In the genomic region with DNA sequence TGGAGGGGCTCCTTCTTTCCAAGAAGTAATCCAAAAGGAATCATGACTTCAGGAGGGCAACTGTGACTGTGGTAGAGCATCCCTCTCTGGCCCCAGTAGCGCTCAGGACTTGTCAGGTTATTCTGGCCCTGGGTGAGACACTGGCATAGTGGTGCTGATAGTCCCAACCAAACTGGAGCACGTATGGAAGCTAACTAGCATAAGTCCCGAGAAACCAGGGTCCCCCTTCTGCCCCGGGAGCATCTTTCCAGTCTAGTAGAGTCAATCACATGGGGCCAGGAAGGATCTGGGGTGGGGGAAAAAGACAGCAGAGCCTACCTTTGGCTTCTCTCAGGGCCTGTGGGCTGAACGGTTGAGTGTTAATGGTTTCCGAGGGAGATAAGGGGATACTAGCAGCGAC, we compare ENCODE assay signal across 9 mouse cellular contexts. TPM values are rescaled to one million over a fixed set of nuclear protein-coding genes. Genes with fewer than 3 reads are reported as not detected.
DNase-seq lines count a peak whose midpoint lies in the region; ATAC-seq and TF ChIP-seq lines count a peak whose summit lies in the region.
"Had no signal": no experiment of that assay in that cellular context is flagged by ENCODE, and none has a peak within 500 bp of the region (broad histone marks: within the 10 kb centered on the region; RNA-seq: fewer than 3 reads in every experiment).

No protein-coding gene starts in this region.

- no peaks in the 10 kb centered on the region for H3K36me3 ChIP-seq in heart, embryonic 10.5 days
- H3K36me3 ChIP-seq in embryonic facial prominence, embryonic 13.5 days = no peaks in the 10 kb centered on the region
- no peaks in the 10 kb centered on the region for H3K36me3 ChIP-seq in hindbrain, postnatal 0 days (ENCODE audit: insufficient read depth, low read length)
- no peaks in the 10 kb centered on the region for H3K36me3 ChIP-seq in midbrain, embryonic 14.5 days (ENCODE audit: control insufficient read depth, insufficient read depth, low read length)

- H3K27me3 ChIP-seq in heart, embryonic 10.5 days (ENCODE audit: insufficient read depth, poor library complexity, severe bottlenecking) = peaks cover 67% of the 10 kb centered on the region
- peaks cover 24% of the 10 kb centered on the region for H3K27me3 ChIP-seq in embryonic facial prominence, embryonic 13.5 days
- H3K27me3 ChIP-seq in hindbrain, postnatal 0 days (ENCODE audit: insufficient read depth, low read length) = no peaks in the 10 kb centered on the region
- H3K27me3 ChIP-seq in midbrain, embryonic 14.5 days (ENCODE audit: control insufficient read depth, insufficient read depth, low read length) = no peaks in the 10 kb centered on the region; the same call in 1 of the 2 replicates

- H3K4me1 ChIP-seq in heart, embryonic 10.5 days = peaks cover 18% of the 10 kb centered on the region
- H3K4me1 ChIP-seq in embryonic facial prominence, embryonic 13.5 days = peaks cover 16% of the 10 kb centered on the region
- peaks cover 7% of the 10 kb centered on the region for H3K4me1 ChIP-seq in hindbrain, postnatal 0 days (ENCODE audit: insufficient read depth, low read length)
- H3K4me1 ChIP-seq in midbrain, embryonic 14.5 days (ENCODE audit: control insufficient read depth, insufficient read depth, low read length) = peaks cover 8% of the 10 kb centered on the region; the same call in 1 of the 2 replicates

- H3K4me3 ChIP-seq in heart, embryonic 10.5 days = peak overlapping the region; percentile 71
- H3K4me3 ChIP-seq in embryonic facial prominence, embryonic 13.5 days = peak overlapping the region; percentile 60
- H3K4me3 ChIP-seq in hindbrain, postnatal 0 days (ENCODE audit: low read length) = peak overlapping the region; percentile 62; the same call in 1 of the 2 replicates
- H3K4me3 ChIP-seq in midbrain, embryonic 14.5 days (replicated peaks; ENCODE audit: low read depth, low read length) = peak overlapping the region; percentile 47; the same call in 1 of the 2 replicates

- no peak for TF ChIP-seq CTCF in hindbrain, postnatal 0 days (IDR thresholded peaks at IDR 0.05; ENCODE audit: low read depth)

- intact Hi-C loops in heart, postnatal 25 days (cut with DNase I) = no loop called here

- no peaks in the 10 kb centered on the region for H3K9me3 ChIP-seq in heart, embryonic 10.5 days
- no peaks in the 10 kb centered on the region for H3K9me3 ChIP-seq in embryonic facial prominence, embryonic 13.5 days
- no peaks in the 10 kb centered on the region for H3K9me3 ChIP-seq in hindbrain, postnatal 0 days (ENCODE audit: low read length)
- H3K9me3 ChIP-seq in midbrain, embryonic 14.5 days (ENCODE audit: control insufficient read depth, low read length) = no peaks in the 10 kb centered on the region
- H3K9me3 ChIP-seq: megakaryocyte, embryonic 14.5 days had no signal

- ATAC-seq in embryonic facial prominence, embryonic 13.5 days (ENCODE audit: insufficient number of reproducible peaks, insufficient read depth, low FRiP score, low TSS enrichment, low read depth) = no peak
- no peak for ATAC-seq in hindbrain, postnatal 0 days
- ATAC-seq in midbrain, embryonic 14.5 days (ENCODE audit: low FRiP score, low TSS enrichment) = no peak

- H3K4me2 ChIP-seq in embryonic facial prominence, embryonic 13.5 days = peak overlapping the region; percentile 86
- peak overlapping the region; percentile 92 for H3K4me2 ChIP-seq in hindbrain, postnatal 0 days (ENCODE audit: low read depth, low read length)
- peak overlapping the region; percentile 82 for H3K4me2 ChIP-seq in midbrain, embryonic 14.5 days (ENCODE audit: low read length)

- no peak overlapping the region for H3K27ac ChIP-seq in heart, embryonic 10.5 days
- H3K27ac ChIP-seq in embryonic facial prominence, embryonic 13.5 days = no peak overlapping the region
- H3K27ac ChIP-seq in hindbrain, postnatal 0 days = no peak overlapping the region
- H3K27ac ChIP-seq in midbrain, embryonic 14.5 days (replicated peaks; ENCODE audit: low read depth, low read length) = no peak overlapping the region

- DNase-seq in heart, embryonic 10.5 days (ENCODE audit: low spot score) = peak; percentile 71
- DNase-seq in heart, postnatal 25 days (ENCODE audit: low spot score) = no peak
- DNase-seq in hindbrain, postnatal 0 days (ENCODE audit: low spot score) = no peak
- no peak for DNase-seq in midbrain, embryonic 14.5 days
- no peak for DNase-seq in B cell, adult 2 months
- no peak for DNase-seq in cerebellum, adult 9-11 months
- DNase-seq in cerebellum, adult 18-20 months = no peak

- peak overlapping the region; percentile 84 for H3K9ac ChIP-seq in embryonic facial prominence, embryonic 13.5 days
- H3K9ac ChIP-seq in hindbrain, postnatal 0 days (replicated peaks; ENCODE audit: low read length) = no peak overlapping the region; the same call in 1 of the 2 replicates
- H3K9ac ChIP-seq in midbrain, embryonic 14.5 days (replicated peaks; ENCODE audit: low read length) = no peak overlapping the region

- 43% methylated on average over 7 of the region's 7 CpGs for WGBS in heart, embryonic 10.5 days
- WGBS in embryonic facial prominence, embryonic 13.5 days = 74% methylated on average over 7 of the region's 7 CpGs
- 75% methylated on average over 7 of the region's 7 CpGs for WGBS in hindbrain, postnatal 0 days
- 71% methylated on average over 7 of the region's 7 CpGs for WGBS in midbrain, embryonic 14.5 days

RNA-seq across cellular contexts. Expression of a gene that starts 0.7 kb away (rescaled TPM):
- 1.2 and 3.2 TPM in 2 replicates for polyA plus RNA-seq in heart, embryonic 10.5 days (2016; fragmentation: Nextera tagmentation; extraction: Ambion mirVana)
- under 1 TPM; 0.31 to 0.36 TPM for total RNA-seq in heart, postnatal 25 days (2021)
- 8.8 and 11.8 TPM in 2 replicates for polyA plus RNA-seq in embryonic facial prominence, embryonic 13.5 days (2015; fragmentation: Nextera tagmentation; extraction: Ambion mirVana)
- 60.4 and 76.9 TPM in 2 replicates for total RNA-seq in hindbrain, postnatal 0 days (2014; rRNA removed)
- polyA plus RNA-seq in hindbrain, postnatal 0 days (2015; fragmentation: Nextera tagmentation; extraction: Ambion mirVana) = 20.2 and 22.4 TPM in 2 replicates
- polyA plus RNA-seq in midbrain, embryonic 14.5 days (2014; fragmentation: Nextera tagmentation; extraction: Ambion mirVana) = 27.3 and 33.1 TPM in 2 replicates
